Mouse (Mus musculus): Measurements from ENCODE around the gene Gjc1. TPM values are rescaled to one million over a fixed set of nuclear protein-coding genes. Genes with fewer than 3 reads are reported as not detected.

Gjc1 gene
- polyA plus RNA-seq, 1 experiment from 2014 or later = 96.1 TPM

DNA sequence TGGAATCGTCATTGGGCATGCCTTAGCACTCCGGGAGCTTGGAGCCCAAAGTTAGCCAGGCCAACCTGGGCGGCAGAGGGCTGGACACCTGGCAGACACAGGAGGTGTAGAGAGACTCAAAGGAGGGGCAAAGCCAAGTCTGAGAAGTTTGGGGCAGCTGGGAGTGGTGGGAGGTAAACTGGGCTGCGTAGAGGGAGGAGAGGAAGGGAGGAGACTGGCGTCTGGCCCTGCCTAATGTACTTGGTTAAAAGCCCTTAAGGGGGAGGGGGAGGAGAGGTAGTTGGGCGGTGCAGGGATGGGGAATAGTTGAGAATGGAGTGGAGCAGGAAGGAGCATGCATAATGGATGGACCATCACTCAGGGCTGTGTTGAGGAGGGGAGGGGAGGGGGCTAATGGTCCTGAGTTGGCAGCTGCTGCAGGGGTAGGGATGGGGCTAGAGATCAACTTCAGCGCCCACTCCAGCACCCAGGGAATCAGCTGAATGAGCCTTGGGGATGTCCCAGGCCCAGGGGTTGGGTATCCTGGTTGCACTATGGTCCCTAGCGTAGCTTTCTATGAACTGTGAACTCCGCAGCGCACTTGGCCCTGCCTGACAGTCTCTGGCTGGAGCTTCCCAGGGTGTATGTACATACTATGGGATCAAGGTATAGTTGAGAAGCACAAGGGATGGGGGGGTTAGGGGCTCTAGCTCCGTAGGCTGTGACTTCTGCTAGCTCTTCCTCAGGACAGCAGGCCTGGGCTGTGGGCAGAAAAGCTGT is 56.3 kb downstream of the Gjc1 start:
- H3K4me3 ChIP-seq (ENCODE audit: low read depth, low read length) = no peak overlapping the region
- no peak overlapping the region for H3K9ac ChIP-seq (ENCODE audit: low read length)
- H3K27ac ChIP-seq (ENCODE audit: low read depth, low read length) = no peak overlapping the region
- ATAC-seq (replicated peaks; ENCODE audit: low FRiP score) (no peak; the same call in 1 of the 2 replicates), DNase-seq (ENCODE audit: low spot score) (no peak)
- H3K9me3 ChIP-seq (ENCODE audit: control insufficient read depth, low read length) = no peaks in the 10 kb centered on the region
- H3K4me1 ChIP-seq (replicated peaks; ENCODE audit: control insufficient read depth, insufficient read depth, low read length) = peaks cover 9% of the 10 kb centered on the region; the same call in 1 of the 2 replicates
- peaks cover 13% of the 10 kb centered on the region for H3K27me3 ChIP-seq (ENCODE audit: control insufficient read depth, insufficient read depth, low read length)
- WGBS = 58% methylated on average over 11 of the region's 11 CpGs
- no peaks in the 10 kb centered on the region for H3K36me3 ChIP-seq (ENCODE audit: control insufficient read depth, insufficient read depth, low read length)
- no peak overlapping the region for H3K4me2 ChIP-seq (ENCODE audit: low read depth, low read length, severe bottlenecking)

DNA sequence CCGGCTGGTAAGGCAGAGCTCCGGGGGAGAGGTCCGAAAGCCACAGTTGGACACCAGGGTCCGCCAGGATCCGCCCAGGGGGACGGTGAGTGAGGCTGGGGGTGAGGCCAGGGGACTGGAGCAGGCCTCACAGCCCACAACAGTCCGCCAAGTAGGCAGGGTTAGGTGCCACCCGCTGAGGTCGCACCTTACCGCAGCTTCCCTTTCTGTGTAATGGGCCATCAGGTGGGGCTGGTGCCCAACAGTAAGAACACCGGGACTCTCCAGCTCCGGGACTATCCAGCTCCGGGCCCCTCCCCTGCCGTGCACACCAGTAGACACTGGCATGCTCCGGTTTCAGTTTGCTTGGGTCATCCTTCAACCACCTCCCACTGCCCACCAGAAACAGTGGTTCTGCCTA is 57.3 kb downstream of the Gjc1 start:
- H3K36me3 ChIP-seq (ENCODE audit: control insufficient read depth, insufficient read depth, low read length) = no peaks in the 10 kb centered on the region
- peak overlapping the region; percentile 68; the same call in 1 of the 2 replicates for H3K9ac ChIP-seq (ENCODE audit: low read length)
- H3K4me3 ChIP-seq (ENCODE audit: low read depth, low read length) = peak overlapping the region; percentile 62
- H3K27me3 ChIP-seq (ENCODE audit: control insufficient read depth, insufficient read depth, low read length) = peaks cover 13% of the 10 kb centered on the region
- H3K9me3 ChIP-seq (ENCODE audit: control insufficient read depth, low read length) = no peaks in the 10 kb centered on the region
- 9% methylated on average over 15 of the region's 15 CpGs for WGBS
- DNase-seq (ENCODE audit: low spot score) (peak; percentile 53), ATAC-seq (replicated peaks; ENCODE audit: low FRiP score) (0 out of 2 replicates have a peak, but pooled peaks have one; percentile 6)
- peak overlapping the region; percentile 100 for H3K4me2 ChIP-seq (ENCODE audit: low read depth, low read length, severe bottlenecking)
- H3K27ac ChIP-seq (ENCODE audit: low read depth, low read length) = no peak overlapping the region
- H3K4me1 ChIP-seq (replicated peaks; ENCODE audit: control insufficient read depth, insufficient read depth, low read length) = peaks cover 9% of the 10 kb centered on the region; the same call in 1 of the 2 replicates

DNA sequence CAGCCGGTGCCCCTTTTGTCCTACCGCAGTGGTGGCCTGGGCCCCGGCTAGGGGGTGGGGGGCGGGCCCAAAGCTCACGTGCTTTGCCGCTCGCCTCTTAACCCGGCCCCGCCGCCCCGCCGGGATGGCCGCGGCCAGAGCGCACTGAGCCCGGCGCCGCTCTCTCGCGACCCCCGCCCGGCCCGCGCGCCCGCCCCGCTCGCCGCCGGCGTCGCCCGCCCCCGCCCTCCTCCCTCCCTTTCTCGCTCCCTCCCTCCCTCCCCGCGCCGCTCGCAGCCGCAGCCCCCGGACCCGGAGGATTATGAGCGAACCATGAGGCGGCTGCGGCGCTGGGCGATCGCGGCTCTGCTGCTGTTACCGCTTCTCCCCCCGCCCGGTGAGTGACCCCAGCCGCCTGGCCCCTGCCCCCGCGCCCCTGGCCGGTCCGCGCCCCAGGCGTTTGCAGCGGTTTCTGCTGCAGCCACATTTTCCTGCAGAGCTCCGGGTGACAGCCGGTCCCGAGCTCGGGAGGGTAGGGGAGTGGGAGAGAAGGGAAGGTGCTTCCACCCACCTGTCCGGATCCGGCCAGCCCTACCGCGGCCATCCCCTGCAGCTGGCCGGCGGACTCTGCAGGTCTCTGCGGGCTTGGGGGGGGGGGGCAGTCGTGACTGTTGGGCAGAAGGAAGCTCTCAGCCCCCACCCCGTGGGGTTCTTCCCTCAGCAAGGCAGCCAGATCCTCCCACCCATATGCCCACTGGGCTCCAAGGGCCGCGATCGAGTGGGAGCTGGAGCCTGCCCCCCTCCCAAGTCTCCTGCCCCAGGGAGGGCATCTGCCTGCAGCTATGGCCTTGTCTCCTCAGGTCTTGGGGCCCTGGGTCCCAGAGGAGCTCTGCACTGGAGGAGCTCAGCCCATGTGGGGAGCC is 57.9 kb downstream of the Gjc1 start, which contains the start of gene Adam11:
Adam11 (plus strand) TSS at position 131 of the 902 bp plus-strand sequence.
- Histone ChIP-seq H3K9ac (ENCODE audit: low read length) (peak within 1 kb of the TSS; percentile 68), H3K4me3 (ENCODE audit: low read depth, low read length) (peak within 1 kb of the TSS; percentile 62), H3K4me2 (ENCODE audit: low read depth, low read length, severe bottlenecking) (peak within 1 kb of the TSS; percentile 100), H3K36me3 (ENCODE audit: control insufficient read depth, insufficient read depth, low read length) (no peaks in the 10 kb centered on the region), H3K4me1 (replicated peaks; ENCODE audit: control insufficient read depth, insufficient read depth, low read length) (peaks cover 9% of the 10 kb centered on the region; the same call in 1 of the 2 replicates), H3K27ac (ENCODE audit: low read depth, low read length) (no peak within 1 kb of the TSS), H3K9me3 (ENCODE audit: control insufficient read depth, low read length) (no peaks in the 10 kb centered on the region), H3K27me3 (ENCODE audit: control insufficient read depth, insufficient read depth, low read length) (peaks cover 13% of the 10 kb centered on the region)
- ATAC-seq (replicated peaks; ENCODE audit: low FRiP score) (peak; percentile 53), DNase-seq (ENCODE audit: low spot score) (peak; percentile 72)
- 1% methylated on average over 56 of the region's 76 CpGs for WGBS

GRCm38 (mm10) chr11:102760805-102761308 is 58.6 kb downstream of the Gjc1 start:
- Histone ChIP-seq H3K9ac (ENCODE audit: low read length) (peak overlapping the region; percentile 68), H3K27ac (ENCODE audit: low read depth, low read length) (no peak overlapping the region), H3K4me2 (ENCODE audit: low read depth, low read length, severe bottlenecking) (peak overlapping the region; percentile 100), H3K27me3 (ENCODE audit: control insufficient read depth, insufficient read depth, low read length) (peaks cover 13% of the 10 kb centered on the region), H3K4me1 (replicated peaks; ENCODE audit: control insufficient read depth, insufficient read depth, low read length) (peaks cover 9% of the 10 kb centered on the region; the same call in 1 of the 2 replicates), H3K36me3 (ENCODE audit: control insufficient read depth, insufficient read depth, low read length) (no peaks in the 10 kb centered on the region), H3K9me3 (ENCODE audit: control insufficient read depth, low read length) (no peaks in the 10 kb centered on the region), H3K4me3 (ENCODE audit: low read depth, low read length) (peak overlapping the region; percentile 62)
- DNase-seq (ENCODE audit: low spot score) (no peak), ATAC-seq (replicated peaks; ENCODE audit: low FRiP score) (0 out of 2 replicates have a peak, but pooled peaks have one; percentile 3)
- WGBS = 15% methylated on average over 6 of the region's 6 CpGs

DNA sequence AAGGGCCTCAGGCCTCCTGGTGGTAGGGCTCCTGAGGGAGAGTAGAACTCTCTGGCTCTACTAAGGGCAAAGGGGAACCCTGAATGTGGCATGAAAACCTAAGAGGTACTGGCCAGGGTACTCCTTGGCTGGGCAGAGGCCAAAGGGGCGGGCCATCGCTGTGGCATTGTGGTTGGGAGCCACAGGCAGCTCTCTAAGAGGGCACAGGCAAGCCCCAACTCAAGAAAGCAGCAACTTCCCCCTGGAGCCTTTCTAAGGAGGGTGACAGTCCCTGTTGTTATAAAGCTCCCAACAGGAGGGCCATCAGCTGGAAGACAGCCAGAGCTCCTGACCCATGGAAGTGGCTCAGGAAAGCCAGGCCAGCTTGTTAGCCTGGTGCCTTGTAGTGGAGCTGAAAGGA is 60.5 kb downstream of the Gjc1 start:
- H3K36me3 ChIP-seq (ENCODE audit: control insufficient read depth, insufficient read depth, low read length) = no peaks in the 10 kb centered on the region
- no peak for ATAC-seq (replicated peaks; ENCODE audit: low FRiP score)
- H3K4me3 ChIP-seq (ENCODE audit: low read depth, low read length) = no peak overlapping the region
- H3K4me1 ChIP-seq (replicated peaks; ENCODE audit: control insufficient read depth, insufficient read depth, low read length) = peaks cover 14% of the 10 kb centered on the region
- H3K9me3 ChIP-seq (ENCODE audit: control insufficient read depth, low read length) = no peaks in the 10 kb centered on the region
- H3K9ac ChIP-seq (ENCODE audit: low read length) = no peak overlapping the region
- DNase-seq (ENCODE audit: low spot score) = no peak
- peaks cover 13% of the 10 kb centered on the region for H3K27me3 ChIP-seq (ENCODE audit: control insufficient read depth, insufficient read depth, low read length)
- no peak overlapping the region for H3K27ac ChIP-seq (ENCODE audit: low read depth, low read length)
- no peak overlapping the region for H3K4me2 ChIP-seq (ENCODE audit: low read depth, low read length, severe bottlenecking)
- WGBS = 76% methylated on average over 2 of the region's 2 CpGs

DNA sequence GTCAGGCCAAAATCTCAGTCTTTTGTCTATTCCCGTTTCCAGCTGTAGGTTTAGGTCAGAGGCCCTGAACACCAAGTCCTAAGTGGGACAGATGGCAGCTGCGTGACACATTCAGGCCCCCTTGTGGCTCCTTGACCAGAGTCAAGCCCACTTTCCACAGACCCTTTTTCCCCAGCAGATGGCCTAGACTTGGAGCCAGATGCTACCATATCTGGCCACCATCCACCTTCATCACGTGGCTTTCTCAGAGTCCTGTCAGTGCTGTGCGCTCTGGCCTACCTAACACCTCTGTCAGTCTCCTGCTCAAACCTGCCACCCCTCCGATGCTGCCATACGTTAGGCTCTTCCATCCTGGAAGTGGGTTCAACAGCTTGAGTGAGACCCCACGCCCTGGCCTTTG is 64.1 kb downstream of the Gjc1 start:
- 0 out of 2 replicates have a peak, but pooled peaks have one; percentile 4 for ATAC-seq (replicated peaks; ENCODE audit: low FRiP score)

DNA sequence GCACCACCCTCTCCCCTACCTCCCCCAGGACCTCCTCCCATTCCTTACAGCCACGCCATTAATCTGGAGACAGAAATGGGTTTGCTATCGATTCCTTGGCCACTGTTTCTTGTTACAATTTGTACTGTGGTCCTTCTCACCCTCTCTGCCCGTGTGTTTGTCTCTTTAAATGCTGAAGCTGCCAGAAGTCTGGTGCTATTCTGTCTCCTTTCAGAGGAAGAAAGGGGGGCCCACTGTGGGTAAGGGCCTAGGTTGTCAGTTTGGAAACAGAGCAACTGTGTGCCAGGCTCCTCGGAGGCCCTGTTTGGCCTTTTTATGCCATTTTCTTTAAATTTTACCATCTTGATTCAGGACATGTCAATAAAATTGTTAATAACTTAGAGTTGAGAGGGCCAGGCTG is 65.1 kb downstream of the Gjc1 start:
- H3K27ac ChIP-seq (ENCODE audit: low read depth, low read length) = no peak overlapping the region
- DNase-seq (ENCODE audit: low spot score) (no peak), ATAC-seq (replicated peaks; ENCODE audit: low FRiP score) (no peak)
- no peaks in the 10 kb centered on the region for H3K9me3 ChIP-seq (ENCODE audit: control insufficient read depth, low read length)
- no peaks in the 10 kb centered on the region for H3K36me3 ChIP-seq (ENCODE audit: control insufficient read depth, insufficient read depth, low read length)
- peaks cover 14% of the 10 kb centered on the region for H3K4me1 ChIP-seq (replicated peaks; ENCODE audit: control insufficient read depth, insufficient read depth, low read length)
- H3K27me3 ChIP-seq (ENCODE audit: control insufficient read depth, insufficient read depth, low read length) = no peaks in the 10 kb centered on the region
- H3K9ac ChIP-seq (ENCODE audit: low read length) = peak overlapping the region; percentile 23; the same call in 1 of the 2 replicates
- H3K4me3 ChIP-seq (ENCODE audit: low read depth, low read length) = no peak overlapping the region
- peak overlapping the region; percentile 34; the same call in 1 of the 2 replicates for H3K4me2 ChIP-seq (ENCODE audit: low read depth, low read length, severe bottlenecking)
- WGBS = 45% methylated on average over 4 of the region's 4 CpGs

More for the DNA sequence above, 64.1 kb downstream of the Gjc1 start:
- H3K4me3 ChIP-seq (ENCODE audit: low read depth, low read length) = no peak overlapping the region
- no peak overlapping the region for H3K27ac ChIP-seq (ENCODE audit: low read depth, low read length)
- H3K9ac ChIP-seq (ENCODE audit: low read length) = no peak overlapping the region
- no peak for DNase-seq (ENCODE audit: low spot score)
- 0 out of 2 replicates have a peak, but pooled peaks cover 2% of the 10 kb centered on the region for H3K27me3 ChIP-seq (ENCODE audit: control insufficient read depth, insufficient read depth, low read length)
- no peaks in the 10 kb centered on the region for H3K9me3 ChIP-seq (ENCODE audit: control insufficient read depth, low read length)
- H3K4me1 ChIP-seq (replicated peaks; ENCODE audit: control insufficient read depth, insufficient read depth, low read length) = peaks cover 14% of the 10 kb centered on the region
- no peak overlapping the region for H3K4me2 ChIP-seq (ENCODE audit: low read depth, low read length, severe bottlenecking)
- WGBS = 81% methylated on average over 7 of the region's 7 CpGs
- H3K36me3 ChIP-seq (ENCODE audit: control insufficient read depth, insufficient read depth, low read length) = no peaks in the 10 kb centered on the region

Measured in forebrain, embryonic 11.5 days (tissue).